Comparison of ENCODE assay signal across 13 mouse cellular contexts in genomic region chr5:113991141-113991540, GRCm38 (mm10). TPM values are rescaled to one million over a fixed set of nuclear protein-coding genes. Genes with fewer than 3 reads are reported as not detected.
A peak's percentile ranks its signal among the peaks of the same experiment; 100 is the strongest.
DNase-seq lines count a peak whose midpoint lies in the region; ATAC-seq and TF ChIP-seq lines count a peak whose summit lies in the region.
"Had no signal": no experiment of that assay in that cellular context is flagged by ENCODE, and none has a peak within 500 bp of the region (broad histone marks: within the 10 kb centered on the region; RNA-seq: fewer than 3 reads in every experiment).

No protein-coding gene starts in this region.

- DNase-seq in adrenal gland, adult (ENCODE audit: inconsistent age in 2 of 2, low spot score in 1 of 2): peak; percentile 59 to 73
- no peak for DNase-seq in adrenal gland, postnatal 4 days (ENCODE audit: low spot score in 2 of 2)
- no peak for DNase-seq in hindbrain, embryonic 11.5 days (ENCODE audit: low spot score)
- DNase-seq in CH12.LX (ENCODE audit: extremely low read depth): no peak
- no peak for DNase-seq in layer of hippocampus, adult 11-12 months (ENCODE audit: low spot score)
- DNase-seq: kidney, adult 9 months had no signal

- TF ChIP-seq EP300 in CH12.LX (IDR thresholded peaks at IDR 0.05; ENCODE audit: low read length): no peak

- H3K27ac ChIP-seq in hindbrain, embryonic 12.5 days: no peak overlapping the region
- no peak overlapping the region for H3K27ac ChIP-seq in hindbrain, embryonic 11.5 days (ENCODE audit: low read depth, low read length)
- H3K27ac ChIP-seq in CH12.LX (ENCODE audit: insufficient read depth, low read depth): no peak overlapping the region
- H3K27ac ChIP-seq in limb, embryonic 15.5 days: no peak overlapping the region
- H3K27ac ChIP-seq: left cerebral cortex, adult 2 months; lung, embryonic 15.5 days had no signal

- in situ Hi-C loops in CH12.LX (cut with MboI; ENCODE audit: low pct_ligation_motif_present, low pct_unique_long_range_greater_than_20kb, low sequenced_read_pairs): no loop called here

- dilution Hi-C loops in CH12.LX (cut with MboI; ENCODE audit: extremely low pct_ligation_motif_present, extremely low pct_unique_long_range_greater_than_20kb, low sequenced_read_pairs): no loop called here

- H3K4me1 ChIP-seq in hindbrain, embryonic 12.5 days: peaks cover 43% of the 10 kb centered on the region
- 0 out of 2 replicates have a peak, but pooled peaks cover 2% of the 10 kb centered on the region for H3K4me1 ChIP-seq in hindbrain, embryonic 11.5 days (replicated peaks; ENCODE audit: control insufficient read depth, insufficient read depth, low read length)
- H3K4me1 ChIP-seq in CH12.LX (ENCODE audit: control insufficient read depth in 1 of 2, insufficient read depth in 2 of 2): peaks cover 10 to 52% of the 10 kb centered on the region in 2 experiments
- peaks cover 32% of the 10 kb centered on the region for H3K4me1 ChIP-seq in limb, embryonic 15.5 days

- H3K79me2 ChIP-seq in CH12.LX (replicated peaks; ENCODE audit: control insufficient read depth, extremely low read depth, insufficient read depth, poor library complexity, severe bottlenecking): peaks cover 11% of the 10 kb centered on the region

- H3K4me2 ChIP-seq in hindbrain, embryonic 12.5 days (replicated peaks): no peak overlapping the region
- H3K4me2 ChIP-seq in hindbrain, embryonic 11.5 days (replicated peaks; ENCODE audit: low read depth, low read length): no peak overlapping the region
- H3K4me2 ChIP-seq in CH12.LX (ENCODE audit: insufficient read depth, low read depth, poor library complexity, severe bottlenecking): peak overlapping the region; percentile 59; the same call in 1 of the 2 replicates
- H3K4me2 ChIP-seq in limb, embryonic 15.5 days: 0 out of 2 replicates have a peak overlapping the region, but pooled peaks have one; percentile 5

- TF ChIP-seq POLR2A in CH12.LX (IDR thresholded peaks at IDR 0.05; ENCODE audit: low read depth, low read length): no peak

- peaks cover 11% of the 10 kb centered on the region for H3K36me3 ChIP-seq in hindbrain, embryonic 12.5 days
- H3K36me3 ChIP-seq in hindbrain, embryonic 11.5 days (ENCODE audit: control insufficient read depth, insufficient read depth, low read length): no peaks in the 10 kb centered on the region
- H3K36me3 ChIP-seq in CH12.LX (replicated peaks in 1 of 2; ENCODE audit: control insufficient read depth in 1 of 2, insufficient read depth in 1 of 2, low read length in 1 of 2): peaks cover 8 to 43% of the 10 kb centered on the region in 2 experiments
- peaks cover 8% of the 10 kb centered on the region; the same call in 1 of the 2 replicates for H3K36me3 ChIP-seq in limb, embryonic 15.5 days

- 77% methylated on average over 7 of the region's 7 CpGs for WGBS in hindbrain, embryonic 12.5 days
- 81% methylated on average over 7 of the region's 7 CpGs for WGBS in hindbrain, embryonic 11.5 days
- WGBS in limb, embryonic 15.5 days: 65% methylated on average over 7 of the region's 7 CpGs

- H3K9ac ChIP-seq in hindbrain, embryonic 12.5 days: 0 out of 2 replicates have a peak overlapping the region, but pooled peaks have one; percentile 3
- H3K9ac ChIP-seq in hindbrain, embryonic 11.5 days (ENCODE audit: low read depth, low read length): no peak overlapping the region
- H3K9ac ChIP-seq in CH12.LX (ENCODE audit: insufficient read depth, low read depth): no peak overlapping the region
- H3K9ac ChIP-seq in limb, embryonic 15.5 days: no peak overlapping the region
- H3K9ac ChIP-seq: lung, embryonic 15.5 days had no signal

- no peak for ATAC-seq in hindbrain, embryonic 12.5 days (ENCODE audit: low FRiP score)
- no peak for ATAC-seq in hindbrain, embryonic 11.5 days (ENCODE audit: low FRiP score)
- ATAC-seq in limb, embryonic 15.5 days (ENCODE audit: insufficient number of reproducible peaks, low FRiP score, low TSS enrichment, low read depth): no peak
- no peak for ATAC-seq in CD4-positive, CD25-positive, alpha-beta regulatory T cell, adult 4 months

- H3K4me3 ChIP-seq in hindbrain, embryonic 12.5 days: no peak overlapping the region
- no peak overlapping the region for H3K4me3 ChIP-seq in hindbrain, embryonic 11.5 days (ENCODE audit: low read depth, low read length)
- H3K4me3 ChIP-seq in CH12.LX (replicated peaks in 1 of 3; ENCODE audit: low read depth in 2 of 3, low read length in 2 of 3, poor library complexity in 1 of 3): no peak overlapping the region
- no peak overlapping the region for H3K4me3 ChIP-seq in limb, embryonic 15.5 days
- H3K4me3 ChIP-seq: left cerebral cortex, adult 2 months; lung, embryonic 15.5 days had no signal

- no peaks in the 10 kb centered on the region for H3K27me3 ChIP-seq in hindbrain, embryonic 12.5 days
- no peaks in the 10 kb centered on the region for H3K27me3 ChIP-seq in hindbrain, embryonic 11.5 days (ENCODE audit: control insufficient read depth, insufficient read depth, low read length)
- no peaks in the 10 kb centered on the region for H3K27me3 ChIP-seq in CH12.LX (replicated peaks)
- no peaks in the 10 kb centered on the region for H3K27me3 ChIP-seq in limb, embryonic 15.5 days
- H3K27me3 ChIP-seq: lung, embryonic 15.5 days had no signal

- no peak for TF ChIP-seq CTCF in CH12.LX (conservative IDR thresholded peaks at IDR 0.05 in 1 of 2, IDR thresholded peaks at IDR 0.05 in 1 of 2; ENCODE audit: low read depth in 2 of 2, low read length in 2 of 2)

- H3K9me3 ChIP-seq in hindbrain, embryonic 12.5 days (replicated peaks): no peaks in the 10 kb centered on the region
- H3K9me3 ChIP-seq in hindbrain, embryonic 11.5 days (ENCODE audit: control insufficient read depth, low read length): no peaks in the 10 kb centered on the region
- peaks cover 2% of the 10 kb centered on the region for H3K9me3 ChIP-seq in CH12.LX (replicated peaks; ENCODE audit: low read length)
- no peaks in the 10 kb centered on the region for H3K9me3 ChIP-seq in limb, embryonic 15.5 days
- H3K9me3 ChIP-seq: lung, embryonic 15.5 days had no signal

- no peak for TF ChIP-seq RAD21 in CH12.LX (IDR thresholded peaks at IDR 0.05; ENCODE audit: low read depth, low read length)

TF ChIP-seq in CH12.LX, 34 proteins besides CTCF, POLR2A, EP300 and RAD21:
- TF ChIP-seq MAZ (IDR thresholded peaks at IDR 0.05; ENCODE audit: low read depth, low read length) (no peak), ZKSCAN1 (IDR thresholded peaks at IDR 0.05; ENCODE audit: borderline replicate concordance, low read depth, low read length) (no peak), USF2 (conservative IDR thresholded peaks at IDR 0.05; ENCODE audit: low read depth, low read length) (no peak)

RNA-seq across cellular contexts. Expression of gene Ssh1, which starts 2.6 kb away (rescaled TPM):
- 10 to 100 TPM; 25.0 to 27.4 TPM for total RNA-seq in adrenal gland, postnatal 4 days (2021)
- 22.4 and 27.9 TPM in 2 replicates for polyA plus RNA-seq in hindbrain, embryonic 12.5 days (2016; fragmentation: Nextera tagmentation; extraction: Ambion mirVana)
- polyA plus RNA-seq in hindbrain, embryonic 11.5 days (2014; fragmentation: Nextera tagmentation; extraction: Ambion mirVana): 27.9 and 30.3 TPM in 2 replicates
- total RNA-seq in CH12.LX (2012; rRNA removed) (5.6 and 8.2 TPM in 2 replicates), CH12.LX (2014; rRNA removed) (2.3 and 3.0 TPM in 2 replicates)
- 8.1 and 8.9 TPM in 2 replicates for polyA plus RNA-seq in CH12.LX (2012; ENCODE audit: insufficient read length, low read depth)
- polyA plus RNA-seq in limb, embryonic 15.5 days (2015; fragmentation: Nextera tagmentation; extraction: Ambion mirVana): 10.3 and 13.2 TPM in 2 replicates
- polyA plus RNA-seq in CD4-positive, CD25-positive, alpha-beta regulatory T cell, adult 4 months (2017; shearing (Covaris generic)): 10 to 100 TPM; 13.0 to 14.6 TPM

RNA-seq across cellular contexts. Expression of gene Dao, which starts 12.4 kb away (rescaled TPM):
- total RNA-seq in adrenal gland, postnatal 4 days (2021): 10 to 100 TPM in 1 of 2 experiments, under 1 TPM in 1; 0.51 to 16.1 TPM
- polyA plus RNA-seq in hindbrain, embryonic 12.5 days (2016; fragmentation: Nextera tagmentation; extraction: Ambion mirVana): not detected in 2 replicates
- polyA plus RNA-seq in hindbrain, embryonic 11.5 days (2014; fragmentation: Nextera tagmentation; extraction: Ambion mirVana): not detected in 2 replicates
- total RNA-seq in CH12.LX (2012; rRNA removed) (0.97 and 1.4 TPM in 2 replicates), CH12.LX (2014; rRNA removed) (1.9 TPM in 2 replicates)
- 3.6 TPM in 2 replicates for polyA plus RNA-seq in CH12.LX (2012; ENCODE audit: insufficient read length, low read depth)
- polyA plus RNA-seq in limb, embryonic 15.5 days (2015; fragmentation: Nextera tagmentation; extraction: Ambion mirVana): not detected in 2 replicates
- polyA plus RNA-seq in CD4-positive, CD25-positive, alpha-beta regulatory T cell, adult 4 months (2017; shearing (Covaris generic)): 1 to 10 TPM in 1 of 2 experiments, under 1 TPM in 1; 0.56 to 1.4 TPM
- total RNA-seq: heart, adult 8-10 months; left cerebral cortex, adult 2 months had no signal
- polyA plus RNA-seq: lung, embryonic 15.5 days; urinary bladder, adult 2 months had no signal

Comparison
In these comparisons a context has a peak if more than half of its experiments do, and no peak if none do; other contexts are left out.
1. DNase-seq: peak in adrenal gland, adult (2 of 2); none in adrenal gland, postnatal 4 days (0 of 2), hindbrain, embryonic 11.5 days (single experiment), CH12.LX (single experiment) and layer of hippocampus, adult 11-12 months (single experiment).
2. H3K4me2 ChIP-seq: peak in CH12.LX (single experiment) and limb, embryonic 15.5 days (single experiment); none in hindbrain, embryonic 12.5 days (single experiment) and hindbrain, embryonic 11.5 days (single experiment).